8 mouse cellular contexts compared by ENCODE assay signal in genomic region chr5:142960775-142961271, GRCm38 (mm10). TPM values are rescaled to one million over a fixed set of nuclear protein-coding genes. Genes with fewer than 3 reads are reported as not detected.
A peak's percentile ranks its signal among the peaks of the same experiment; 100 is the strongest.
DNase-seq lines count a peak whose midpoint lies in the region; ATAC-seq and TF ChIP-seq lines count a peak whose summit lies in the region.

No protein-coding gene starts in this region.

- WGBS in thymus, adult 2 months, result 2% methylated on average over 59 of the region's 59 CpGs
- under 1% methylated on average over 59 of the region's 59 CpGs for WGBS in heart, embryonic 14.5 days
- WGBS in limb, embryonic 11.5 days, result under 1% methylated on average over 58 of the region's 59 CpGs

- H3K36me3 ChIP-seq in thymus, adult 2 months (ENCODE audit: control insufficient read depth, insufficient read depth, low read length), result no peaks in the 10 kb centered on the region
- no peaks in the 10 kb centered on the region for H3K36me3 ChIP-seq in heart, embryonic 14.5 days (ENCODE audit: control insufficient read depth, insufficient read depth, low read length)
- no peaks in the 10 kb centered on the region; the same call in 1 of the 2 replicates for H3K36me3 ChIP-seq in limb, embryonic 11.5 days (ENCODE audit: control insufficient read depth, insufficient read depth, low read length)
- no peaks in the 10 kb centered on the region for H3K36me3 ChIP-seq in myocyte (ENCODE audit: control insufficient read depth, insufficient read depth)

- no peak overlapping the region for H3K27ac ChIP-seq in thymus, adult 2 months (ENCODE audit: control insufficient read depth, insufficient read depth, low read length)
- H3K27ac ChIP-seq in heart, embryonic 14.5 days (replicated peaks in 1 of 2; ENCODE audit: control insufficient read depth in 1 of 2, insufficient read depth in 1 of 2, low read depth in 2 of 2, low read length in 2 of 2), result peak overlapping the region; percentile 58 to 89
- H3K27ac ChIP-seq in limb, embryonic 11.5 days (replicated peaks; ENCODE audit: low read depth, low read length), result peak overlapping the region; percentile 97

- peaks cover 8% of the 10 kb centered on the region for H3K4me1 ChIP-seq in thymus, adult 2 months (replicated peaks; ENCODE audit: control insufficient read depth, insufficient read depth, low read length)
- H3K4me1 ChIP-seq in heart, embryonic 14.5 days (ENCODE audit: control insufficient read depth in 2 of 2, insufficient read depth in 2 of 2, low read length in 2 of 2), result peaks cover 24 to 31% of the 10 kb centered on the region in 2 experiments
- peaks cover 17% of the 10 kb centered on the region for H3K4me1 ChIP-seq in limb, embryonic 11.5 days (ENCODE audit: control insufficient read depth, insufficient read depth, low read length)

- no peak for TF ChIP-seq POLR2A in thymus, adult 2 months (IDR thresholded peaks at IDR 0.05; ENCODE audit: control insufficient read depth, extremely low read depth, insufficient read depth, low read length, poor library complexity)
- no peak for TF ChIP-seq POLR2A in myocyte (IDR thresholded peaks at IDR 0.05; ENCODE audit: insufficient read length, low read depth)

- peaks cover 53% of the 10 kb centered on the region for H3K79me2 ChIP-seq in myocyte (ENCODE audit: control insufficient read depth, insufficient read depth)

- peak overlapping the region; percentile 47 for H3K4me3 ChIP-seq in thymus, adult 2 months (ENCODE audit: control insufficient read depth, insufficient read depth, low read length)
- peak overlapping the region; percentile 63 to 76 for H3K4me3 ChIP-seq in heart, embryonic 14.5 days (ENCODE audit: control insufficient read depth in 1 of 2, insufficient read depth in 1 of 2, low read depth in 1 of 2, low read length in 2 of 2)
- H3K4me3 ChIP-seq in limb, embryonic 11.5 days (ENCODE audit: low read depth, low read length), result peak overlapping the region; percentile 100
- H3K4me3 ChIP-seq in myocyte, result peak overlapping the region; percentile 97

- H3ac ChIP-seq in myocyte (ENCODE audit: control insufficient read depth, insufficient read length), result peak overlapping the region; percentile 92

- peak overlapping the region; percentile 95 for H3K4me2 ChIP-seq in heart, embryonic 14.5 days (ENCODE audit: low read length)
- H3K4me2 ChIP-seq in limb, embryonic 11.5 days (ENCODE audit: low read depth, severe bottlenecking), result peak overlapping the region; percentile 96
- H3K4me2 ChIP-seq in myocyte (ENCODE audit: low read depth), result peak overlapping the region; percentile 94

- no peaks in the 10 kb centered on the region for H3K9me3 ChIP-seq in heart, embryonic 14.5 days (ENCODE audit: control insufficient read depth, low read length)
- H3K9me3 ChIP-seq in limb, embryonic 11.5 days (ENCODE audit: control insufficient read depth, low read length), result no peaks in the 10 kb centered on the region

- no peak for TF ChIP-seq CTCF in thymus, adult 2 months (IDR thresholded peaks at IDR 0.05; ENCODE audit: borderline replicate concordance, control insufficient read depth, extremely low read depth, insufficient read depth, low read length, poor library complexity)

- peak overlapping the region; percentile 91 for H3K9ac ChIP-seq in heart, embryonic 14.5 days (ENCODE audit: low read length)
- peak overlapping the region; percentile 100 for H3K9ac ChIP-seq in limb, embryonic 11.5 days (ENCODE audit: low read length)

- DNase-seq in adrenal gland, adult 2 months, result peak; percentile 29
- no peak for DNase-seq in adrenal gland, postnatal 4 days (ENCODE audit: low spot score in 2 of 2)
- DNase-seq in thymus, adult 2 months, result no peak
- DNase-seq in thymus, postnatal 10 days (ENCODE audit: low spot score in 2 of 2), result no peak
- peak; percentile 71 for DNase-seq in limb, embryonic 11.5 days (ENCODE audit: low spot score)

- no peak for ATAC-seq in heart, embryonic 14.5 days (ENCODE audit: insufficient number of reproducible peaks, insufficient read depth, low FRiP score, low read depth)
- no peak for ATAC-seq in limb, embryonic 11.5 days (ENCODE audit: insufficient number of reproducible peaks, low FRiP score, low TSS enrichment, low read depth)
- no peak for ATAC-seq in megakaryocyte-erythroid progenitor cell, adult 5-6 weeks (replicated peaks; ENCODE audit: low FRiP score, low TSS enrichment, poor library complexity, severe bottlenecking)

- H3K27me3 ChIP-seq in thymus, adult 2 months (ENCODE audit: control insufficient read depth, insufficient read depth, low read length), result peaks cover 21% of the 10 kb centered on the region; the same call in 1 of the 2 replicates
- H3K27me3 ChIP-seq in heart, embryonic 14.5 days (ENCODE audit: control insufficient read depth, insufficient read depth, low read length), result no peaks in the 10 kb centered on the region
- no peaks in the 10 kb centered on the region for H3K27me3 ChIP-seq in limb, embryonic 11.5 days (ENCODE audit: control insufficient read depth, insufficient read depth, low read length)
- no peaks in the 10 kb centered on the region for H3K27me3 ChIP-seq in myocyte (ENCODE audit: control insufficient read depth, insufficient read depth, insufficient read length)

TF ChIP-seq in myocyte, 11 proteins besides CTCF, POLR2A, EP300 and RAD21:
- TF ChIP-seq REST (IDR thresholded peaks at IDR 0.05; ENCODE audit: insufficient read depth, insufficient read length) (no peak), MYOG (IDR thresholded peaks at IDR 0.05; ENCODE audit: control insufficient read depth in 1 of 3, insufficient read depth in 1 of 3, insufficient read length in 2 of 3, low read depth in 2 of 3) (peak in 1 of 3 experiments; percentile 20), SRF (IDR thresholded peaks at IDR 0.05; ENCODE audit: control insufficient read depth, insufficient read length, low read depth) (no peak), POLR2AphosphoS2 (IDR thresholded peaks at IDR 0.05; ENCODE audit: insufficient read length, low read depth) (peak; percentile 42), USF1 (IDR thresholded peaks at IDR 0.05; ENCODE audit: low read depth) (no peak), TCF3 (IDR thresholded peaks at IDR 0.05; ENCODE audit: insufficient read length, low read depth) (no peak), TCF12 (IDR thresholded peaks at IDR 0.05; ENCODE audit: insufficient read depth, poor library complexity, severe bottlenecking) (no peak), E2F4 (IDR thresholded peaks at IDR 0.05; ENCODE audit: insufficient read depth) (no peak), CEBPB (IDR thresholded peaks at IDR 0.05; ENCODE audit: insufficient read depth, poor library complexity, severe bottlenecking) (no peak), MAX (IDR thresholded peaks at IDR 0.05; ENCODE audit: low read depth) (no peak), MYOD1 (IDR thresholded peaks at IDR 0.05; ENCODE audit: control insufficient read depth in 1 of 3, insufficient read length in 2 of 3, low read depth in 2 of 3) (no peak)

RNA-seq across cellular contexts. Expression of gene Fscn1, which starts 0.7 kb away (rescaled TPM):
- total RNA-seq in adrenal gland, adult 2 months (2021), result 10 to 100 TPM; 24.6 to 42.9 TPM
- 129 and 134 TPM in 2 replicates for polyA plus RNA-seq in adrenal gland, adult 2 months (2012; rRNA removed)
- total RNA-seq in adrenal gland, postnatal 4 days (2021), result 100 to 1,000 TPM; 122 to 151 TPM
- 148 and 157 TPM in 2 replicates for polyA plus RNA-seq in thymus, adult 2 months (2012; rRNA removed)
- polyA plus RNA-seq in heart, embryonic 14.5 days (2014; fragmentation: Nextera tagmentation; extraction: Ambion mirVana), result 120 and 124 TPM in 2 replicates
- polyA plus RNA-seq in limb, embryonic 11.5 days (2014; fragmentation: Nextera tagmentation; extraction: Ambion mirVana), result 678 and 708 TPM in 2 replicates
- polyA plus RNA-seq in myocyte (2012; fragmentation: generic; extraction: Trizol), result 180 TPM
- total RNA-seq in megakaryocyte-erythroid progenitor cell, adult 5-6 weeks (2014; fragmentation: Nextera tagmentation), result 0.17 TPM in 1 of 2 replicates, not detected in the other
- 0.11 TPM in 1 of 2 replicates, not detected in the other for total RNA-seq in megakaryocyte-erythroid progenitor cell, adult 5-6 weeks (2017)

RNA-seq across cellular contexts. Expression of gene Actb, which starts 54.3 kb away (rescaled TPM):
- 1,000 to 10,000 TPM; 3,681 to 3,786 TPM for total RNA-seq in adrenal gland, adult 2 months (2021)
- 3,805 and 4,221 TPM in 2 replicates for polyA plus RNA-seq in adrenal gland, adult 2 months (2012; rRNA removed)
- total RNA-seq in adrenal gland, postnatal 4 days (2021), result 1,000 to 10,000 TPM; 3,089 to 3,273 TPM
- polyA plus RNA-seq in thymus, adult 2 months (2012; rRNA removed), result 6,903 and 9,637 TPM in 2 replicates
- 5,159 and 5,554 TPM in 2 replicates for polyA plus RNA-seq in heart, embryonic 14.5 days (2014; fragmentation: Nextera tagmentation; extraction: Ambion mirVana)
- polyA plus RNA-seq in limb, embryonic 11.5 days (2014; fragmentation: Nextera tagmentation; extraction: Ambion mirVana), result 16,455 and 16,911 TPM in 2 replicates
- polyA plus RNA-seq in myocyte (2012; fragmentation: generic; extraction: Trizol), result 2,198 TPM
- 1,959 and 3,523 TPM in 2 replicates for total RNA-seq in megakaryocyte-erythroid progenitor cell, adult 5-6 weeks (2014; fragmentation: Nextera tagmentation)
- 1,717 and 2,932 TPM in 2 replicates for total RNA-seq in megakaryocyte-erythroid progenitor cell, adult 5-6 weeks (2017)

Comparison
In these comparisons a context has a peak if more than half of its experiments do, and no peak if none do; other contexts are left out.
1. DNase-seq: peak in adrenal gland, adult 2 months (single experiment) and limb, embryonic 11.5 days (single experiment); none in adrenal gland, postnatal 4 days (0 of 2), thymus, adult 2 months (single experiment) and thymus, postnatal 10 days (0 of 2).
2. H3K4me3 ChIP-seq: peak in every context shown above with its lines; median percentile 100 in limb, embryonic 11.5 days; 97 in myocyte; 70 in heart, embryonic 14.5 days; 47 in thymus, adult 2 months.
3. Peak in every context shown above with its lines, with median percentiles within 50 percentile points of each other: H3K4me2 ChIP-seq.